Mouse (Mus musculus): ENCODE data around the gene Il17rb.

The Il17rb gene

GRCm38 (mm10) chr14:30016666-30017065 lies 8.0 kb upstream of the Il17rb start:
- DNase-seq (ENCODE audit: low read depth, low spot score) = no peak

GRCm38 (mm10) chr14:30015008-30015407 lies 6.3 kb upstream of the Il17rb start:
- DNase-seq (ENCODE audit: low read depth, low spot score) = no peak

- DNase-seq (ENCODE audit: low read depth, low spot score) = no peak
Measured at GRCm38 (mm10) chr14:30014487-30014886, 5.8 kb upstream of the Il17rb start.

DNA sequence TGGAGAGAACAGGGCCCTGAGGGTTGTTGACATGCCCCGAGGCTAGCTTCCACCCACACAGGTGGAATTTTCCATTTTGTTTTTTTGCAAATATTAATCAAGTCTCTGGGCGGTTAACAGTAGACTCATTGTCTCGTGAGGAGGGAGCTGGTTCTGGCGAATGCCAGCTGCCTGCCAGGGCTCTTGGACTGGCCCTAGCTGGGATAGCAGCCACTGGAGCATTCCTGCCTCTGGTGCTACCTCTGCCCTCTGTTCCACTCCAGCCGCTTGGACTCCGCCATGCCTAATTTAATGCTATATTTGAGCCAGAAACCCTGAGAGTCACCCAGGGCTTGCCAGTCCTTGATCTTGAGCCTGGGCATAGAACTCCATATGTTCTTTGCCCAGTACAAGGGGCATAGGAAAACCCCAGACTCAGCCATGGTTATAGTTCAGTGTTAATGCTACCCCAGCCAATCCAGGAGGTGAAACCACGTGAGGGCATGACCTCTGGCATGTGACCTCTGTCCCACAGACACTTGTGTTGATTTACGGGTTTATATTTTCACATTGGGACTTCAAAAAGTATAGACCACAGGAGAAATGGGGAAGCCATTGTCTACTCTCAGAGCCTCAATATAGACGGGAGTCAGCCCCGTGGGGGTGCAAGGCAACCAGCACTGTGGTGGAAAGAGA lies 3.3 kb upstream of the Il17rb start:
- DNase-seq (ENCODE audit: low read depth, low spot score) = no peak

DNA sequence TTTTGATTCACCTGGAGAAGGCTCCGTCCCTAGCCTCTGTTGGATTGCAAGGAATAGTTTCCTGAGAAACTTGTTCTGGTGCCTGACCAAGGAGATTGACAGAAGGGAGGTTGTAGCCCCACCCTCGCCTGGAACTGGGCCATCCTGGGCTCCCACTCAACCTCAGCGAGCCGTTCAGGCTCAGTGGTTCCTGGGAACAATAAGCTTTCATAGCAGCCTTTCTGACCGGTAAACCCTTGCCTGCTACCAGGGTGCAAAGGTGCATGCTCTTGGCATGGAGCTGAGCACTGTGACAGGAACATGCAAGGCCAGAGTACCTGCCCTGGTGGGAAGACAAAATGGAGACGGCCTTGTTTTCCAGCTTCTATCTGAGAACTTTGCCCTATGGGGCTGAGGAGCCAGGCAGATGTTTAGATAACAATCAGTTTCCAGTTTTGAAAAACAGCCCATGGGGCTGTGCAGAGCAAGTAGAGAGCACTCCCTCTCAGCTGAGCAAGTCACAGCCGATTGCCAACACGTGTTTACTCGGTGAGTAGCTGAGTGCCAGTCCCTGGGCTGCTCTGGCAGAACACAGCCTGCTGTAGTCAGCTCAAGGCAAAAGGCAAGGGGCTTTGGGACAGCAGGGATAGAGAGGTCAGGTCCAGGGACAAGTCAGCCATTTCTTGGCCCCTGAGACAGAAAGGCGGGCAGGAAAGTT lies 1.3 kb upstream of the Il17rb start:
- no peak for DNase-seq (ENCODE audit: low read depth, low spot score)

DNA sequence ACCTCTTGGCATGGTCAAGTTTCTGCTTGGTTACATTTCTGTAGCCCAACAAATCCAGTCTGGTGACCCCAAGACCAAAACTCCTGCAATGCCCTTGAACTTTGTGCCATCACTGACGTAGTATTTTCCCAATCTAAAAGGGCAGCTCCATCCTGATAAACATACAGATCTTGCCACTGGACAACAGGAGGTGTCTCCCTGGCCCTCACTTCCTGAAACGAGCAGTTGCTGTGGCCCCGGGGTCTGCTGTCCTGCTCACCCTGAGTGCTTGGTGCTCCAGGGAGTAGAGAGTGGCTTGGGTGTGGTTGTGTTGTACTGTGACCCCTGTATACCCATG lies 9.3 kb downstream of the Il17rb start:
- no peak for DNase-seq (ENCODE audit: low read depth, low spot score)

DNA sequence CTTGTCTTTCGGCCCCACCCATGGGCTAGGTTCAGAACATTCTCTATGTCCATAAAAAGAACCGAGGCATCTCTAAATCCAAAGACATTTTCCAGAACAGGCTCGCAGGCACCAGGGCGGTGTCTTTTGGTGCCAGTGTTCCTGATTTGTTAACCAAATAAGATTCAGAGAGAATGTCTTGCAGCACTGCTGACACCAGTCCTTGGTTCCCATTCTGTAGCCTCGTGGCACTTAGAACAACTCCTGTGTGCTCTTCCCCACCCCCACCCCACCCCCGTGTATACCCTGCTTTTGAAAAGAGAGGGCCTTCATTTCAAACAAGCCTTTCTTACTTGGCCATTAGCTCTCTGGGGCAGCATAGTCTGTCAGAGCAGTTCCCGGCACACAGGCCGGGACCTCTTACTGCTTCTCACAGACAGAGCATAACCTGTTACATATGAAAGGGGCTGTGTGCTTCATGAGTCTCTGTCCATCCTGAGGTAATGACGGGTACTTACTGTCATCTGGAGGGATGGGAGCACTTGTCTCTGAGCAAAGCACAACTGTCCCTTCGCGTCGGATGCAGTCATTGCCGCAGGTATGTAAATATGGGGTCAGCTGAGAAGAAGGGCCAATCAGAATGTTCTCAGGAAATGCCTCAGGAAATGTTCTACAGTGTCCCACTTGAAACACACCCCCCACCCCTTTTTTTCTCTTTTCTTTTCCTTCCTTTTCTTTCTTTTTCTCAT lies 9.8 kb downstream of the Il17rb start:
- no peak for DNase-seq (ENCODE audit: low read depth, low spot score)

DNA sequence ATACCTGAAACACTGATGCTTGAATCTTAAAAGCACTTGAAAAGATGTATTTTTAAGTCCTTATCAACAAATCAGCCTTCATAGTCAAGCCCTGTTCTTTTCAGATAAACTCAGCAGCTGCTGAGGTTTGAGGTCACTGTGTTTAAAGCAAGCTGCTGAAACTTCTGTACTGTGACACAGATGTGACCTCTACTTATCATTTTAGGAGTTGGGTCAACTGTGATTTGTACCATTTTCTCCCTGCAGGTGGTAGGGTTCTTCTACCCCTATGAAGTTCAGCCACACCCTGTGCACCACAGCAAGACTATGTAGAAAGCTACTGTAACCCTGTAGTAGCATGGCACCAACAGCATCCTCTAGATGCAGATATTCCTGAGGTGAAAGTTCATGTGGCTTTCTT lies 11.4 kb downstream of the Il17rb start:
- DNase-seq (ENCODE audit: low read depth, low spot score) = no peak

DNA sequence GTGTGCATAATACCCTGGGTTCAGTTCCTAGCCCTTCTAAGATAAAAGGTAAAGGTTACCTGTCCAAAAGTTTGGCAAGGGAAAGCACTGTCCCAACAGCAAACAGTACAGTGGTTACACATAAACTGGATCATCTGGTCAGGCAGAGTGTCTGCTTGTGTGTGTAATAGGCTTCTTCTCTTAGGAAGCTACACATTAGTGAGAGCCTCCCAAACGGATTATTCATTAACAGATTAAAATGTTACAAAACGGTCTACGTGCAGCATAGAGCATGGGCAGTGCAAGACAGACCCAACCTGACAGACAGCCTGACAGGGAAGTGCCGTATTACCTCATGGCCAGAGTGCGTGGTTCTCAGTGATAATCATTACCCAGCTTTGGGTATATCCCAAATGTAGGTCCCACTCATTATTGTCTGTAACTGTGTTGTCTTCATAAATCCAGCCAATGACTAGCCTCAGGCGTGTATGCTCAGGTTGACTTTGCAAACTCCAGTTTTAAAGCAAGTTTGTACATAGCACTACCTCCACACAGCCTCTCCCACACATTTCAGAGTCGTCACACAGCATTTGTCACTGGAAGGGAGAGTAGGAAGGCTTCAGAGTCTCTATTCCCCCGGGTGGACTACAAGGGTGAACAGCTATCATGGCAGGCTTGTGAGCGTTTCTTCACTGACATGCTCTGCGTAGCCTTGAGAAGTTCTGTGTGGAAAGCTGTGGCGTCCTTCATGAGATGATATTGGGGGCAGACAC lies 12.5 kb downstream of the Il17rb start:
- DNase-seq (ENCODE audit: low read depth, low spot score) = no peak

DNA sequence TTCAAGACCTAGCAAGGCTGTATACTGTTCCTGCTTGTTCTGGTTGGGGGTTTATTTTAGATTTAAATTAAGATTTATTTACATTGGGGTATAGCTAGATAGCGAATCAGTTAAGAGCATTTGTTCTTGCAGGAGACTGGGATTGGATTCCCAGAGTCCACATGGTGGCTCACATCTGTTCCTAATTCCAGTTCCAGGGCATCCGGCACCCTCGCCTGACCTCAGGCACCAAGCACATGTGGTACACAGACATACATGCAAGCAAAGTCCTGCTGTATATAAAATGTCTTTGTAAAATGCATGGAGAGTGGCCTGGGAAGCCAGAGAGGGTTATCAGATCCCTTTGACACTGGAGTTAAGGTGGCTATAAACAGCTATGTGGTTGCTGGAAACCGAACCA lies 13.7 kb downstream of the Il17rb start:
- no peak for DNase-seq (ENCODE audit: low read depth, low spot score)

DNA sequence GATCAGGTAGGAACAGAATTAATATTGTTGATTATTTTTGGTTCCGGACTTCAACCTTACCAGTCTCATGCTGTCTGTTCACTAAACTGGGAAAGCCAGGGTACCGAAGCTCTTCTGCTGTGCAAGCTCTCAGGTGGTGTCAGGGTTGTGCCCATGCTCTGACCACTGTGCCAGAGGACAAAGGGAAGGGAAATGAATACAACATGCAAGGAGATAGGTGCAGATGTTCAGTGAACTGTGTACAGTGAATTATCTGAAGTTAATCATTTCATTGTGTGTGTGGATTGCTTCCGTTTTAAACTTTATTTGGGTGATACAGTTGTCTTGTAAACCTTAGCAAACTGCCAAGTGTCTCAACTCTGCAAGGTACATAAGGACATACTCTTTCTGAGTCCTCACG lies 20.4 kb downstream of the Il17rb start:
- DNase-seq (ENCODE audit: low read depth, low spot score) = no peak

- no peak for DNase-seq (ENCODE audit: low read depth, low spot score)
Measured at GRCm38 (mm10) chr14:29987739-29988138, 21.0 kb downstream of the Il17rb start.

GRCm38 (mm10) chr14:29987276-29987675 lies 21.4 kb downstream of the Il17rb start:
- DNase-seq (ENCODE audit: low read depth, low spot score) = no peak

DNA sequence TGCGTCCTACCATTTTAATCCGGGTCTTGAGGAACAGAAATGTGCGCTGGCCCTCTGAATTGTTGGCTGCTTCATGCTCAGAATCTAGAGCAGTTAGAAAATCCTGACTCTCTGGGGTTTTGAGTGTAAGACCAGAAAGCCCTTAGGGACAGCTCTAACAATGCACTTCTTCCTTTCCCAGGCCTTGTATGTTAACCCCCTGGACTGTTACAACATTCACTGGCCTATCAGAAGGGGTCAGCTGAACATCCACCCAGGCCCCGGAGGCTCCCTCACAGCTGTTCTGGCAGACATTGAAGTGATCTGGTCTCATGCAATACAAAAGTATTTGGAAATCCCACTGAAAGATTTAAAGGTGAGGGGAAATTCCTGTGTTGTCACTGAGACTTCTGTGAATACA lies 22.6 kb downstream of the Il17rb start:
- no peak for DNase-seq (ENCODE audit: low read depth, low spot score)

GRCm38 (mm10) chr14:29980447-29981205 lies 28.1 kb downstream of the Il17rb start:
- no peak for DNase-seq (ENCODE audit: low read depth, low spot score)

GRCm38 (mm10) chr14:29978254-29979204 lies 30.2 kb downstream of the Il17rb start, which contains the start of gene Actr8:
Gene Actr8, plus strand, starts transcription at chr14:29978337.
- DNase-seq (ENCODE audit: low read depth, low spot score) = peak; percentile 72

- DNase-seq (ENCODE audit: low read depth, low spot score) = no peak
Measured at GRCm38 (mm10) chr14:29976927-29977326, 31.8 kb downstream of the Il17rb start.

DNA sequence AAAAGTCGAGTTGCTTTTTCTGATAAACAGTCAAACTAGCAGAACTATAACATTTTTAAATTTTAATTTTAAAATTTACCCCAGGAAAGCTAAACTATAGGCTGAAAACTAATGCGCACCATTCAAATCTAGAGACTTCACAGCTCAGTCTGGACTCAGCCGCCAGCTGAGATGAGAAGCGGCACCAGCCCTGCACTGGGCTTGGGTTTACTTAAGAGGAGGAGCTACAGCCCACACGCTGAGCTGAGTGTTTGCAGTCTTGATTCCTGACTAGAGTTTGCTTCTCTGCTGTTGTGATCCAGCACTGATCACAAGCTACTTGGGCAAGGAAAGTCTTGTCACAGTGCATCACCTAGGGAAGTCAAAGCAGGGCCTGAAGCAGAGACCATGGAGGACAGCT lies 36.7 kb downstream of the Il17rb start:
- DNase-seq (ENCODE audit: low read depth, low spot score) = no peak

DNA sequence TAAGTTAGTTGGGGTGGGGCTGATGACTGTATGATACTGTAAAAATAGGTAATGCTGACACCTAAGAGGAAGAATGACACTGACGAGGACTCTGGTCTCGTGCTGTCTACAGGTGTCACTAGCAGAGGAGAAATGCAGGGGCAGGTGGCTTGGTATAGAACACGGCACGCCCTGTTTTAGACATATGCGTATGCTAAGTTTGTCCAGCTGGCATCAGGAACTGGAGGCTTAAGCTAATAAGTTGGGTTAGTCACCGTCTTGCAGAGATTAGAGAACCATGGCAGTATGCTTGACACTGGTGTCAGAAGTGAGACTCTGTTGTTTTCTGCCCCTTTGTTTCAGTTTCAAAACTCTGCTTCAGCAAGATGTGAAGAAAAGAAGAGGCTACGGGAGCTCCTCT lies 37.2 kb downstream of the Il17rb start:
- DNase-seq (ENCODE audit: low read depth, low spot score) = no peak

Data from telencephalon, adult 2 months (tissue).